Mouse (Mus musculus) heart, embryonic 12.5 days (tissue): ENCODE data around the gene Sdr9c7. TPM values are rescaled to one million over a fixed set of nuclear protein-coding genes. Genes with fewer than 3 reads are reported as not detected.
"Not testable (repeated sequence)": the region's sequence is repeated elsewhere in the genome, so short reads cannot be mapped to it uniquely, and the experiment has no call there.

Experiments used
- ATAC-seq: fragments of 200-750 bp; cut with Nextera tagmentation; 2 replicates; pipeline ENCODE4 v1.8.0; 2017; ENCODE audit warnings: moderate TSS enrichment, moderate library complexity; ENCODE audit not compliant: insufficient number of reproducible peaks, low FRiP score
- H3K27ac ChIP-seq: fragments of 300-500 bp; sonication (generic); 2 replicates; pipeline ENCODE4 v1.5.1; 2016; ENCODE audit warnings: mild to moderate bottlenecking, moderate library complexity; ENCODE audit not compliant: poor library complexity, severe bottlenecking
- H3K27me3 ChIP-seq: fragments of 300-500 bp; sonication (generic); replicated peaks from 2 replicates; pipeline ENCODE4 v1.6.1; 2016; ENCODE audit warnings: mild to moderate bottlenecking, moderate library complexity
- H3K36me3 ChIP-seq: fragments of 300-500 bp; sonication (generic); 2 replicates; pipeline ENCODE4 v1.6.1; 2016; ENCODE audit warnings: mild to moderate bottlenecking, moderate library complexity
- H3K4me1 ChIP-seq: fragments of 300-500 bp; sonication (generic); replicated peaks from 2 replicates; pipeline ENCODE4 v1.6.1; 2016; ENCODE audit warnings: mild to moderate bottlenecking
- H3K4me2 ChIP-seq: fragments of 300-500 bp; sonication (generic); 2 replicates; pipeline ENCODE4 v1.6.1; 2016; ENCODE audit warnings: mild to moderate bottlenecking, moderate library complexity
- H3K4me3 ChIP-seq: fragments of 300-500 bp; sonication (generic); 2 replicates; pipeline ENCODE4 v1.5.1; 2016; ENCODE audit warnings: mild to moderate bottlenecking
- H3K9ac ChIP-seq: fragments of 300-500 bp; sonication (generic); 2 replicates; pipeline ENCODE4 v1.6.1; 2016; ENCODE audit warnings: mild to moderate bottlenecking, moderate library complexity
- H3K9me3 ChIP-seq: fragments of 300-500 bp; sonication (generic); replicated peaks from 2 replicates; pipeline ENCODE4 v1.6.1; 2016; ENCODE audit warnings: mild to moderate bottlenecking, moderate library complexity
- WGBS: fragments of 180-500 bp; shearing (Covaris S2); methylation state at CpG from one replicate; pipeline ENCODE4 v1.1.7; 2016; 5-methylcytosine and 5-hydroxymethylcytosine counted together
- polyA plus RNA-seq: library from polyadenylated mRNA; unstranded; fragments of >200 nt; fragmentation: Nextera tagmentation; extraction: Ambion mirVana; gene quantifications from 2 replicates; pipeline ENCODE4 v1.2.1, GENCODE M21; 2016

The Sdr9c7 gene
- polyA plus RNA-seq, 1 experiment from 2014 or later, result not detected

- 79% methylated on average over 4 of the region's 4 CpGs for WGBS
- no peak overlapping the region for H3K9ac ChIP-seq
- H3K4me3 ChIP-seq, result no peak overlapping the region
- H3K4me2 ChIP-seq, result no peak overlapping the region
- 0 out of 2 replicates have a peak, but pooled peaks cover 3% of the 10 kb centered on the region for H3K9me3 ChIP-seq
- no peaks in the 10 kb centered on the region for H3K36me3 ChIP-seq
- H3K27me3 ChIP-seq, result no peaks in the 10 kb centered on the region
- no peak overlapping the region for H3K27ac ChIP-seq
- no peak for ATAC-seq
- 0 out of 2 replicates have a peak, but pooled peaks cover 4% of the 10 kb centered on the region for H3K4me1 ChIP-seq
These were observed 11.3 kb upstream of the Sdr9c7 start for GRCm38 (mm10) chr10:127886971-127887370.

- ATAC-seq, result no peak
- no peak within 1 kb of the TSS for H3K4me2 ChIP-seq
- no peaks in the 10 kb centered on the region for H3K27me3 ChIP-seq
- H3K4me3 ChIP-seq, result no peak within 1 kb of the TSS
- H3K4me1 ChIP-seq, result 0 out of 2 replicates have a peak, but pooled peaks cover 5% of the 10 kb centered on the region
- 0 out of 2 replicates have a peak, but pooled peaks cover 3% of the 10 kb centered on the region for H3K9me3 ChIP-seq
- no peak within 1 kb of the TSS for H3K27ac ChIP-seq
- no peak within 1 kb of the TSS for H3K9ac ChIP-seq
- H3K36me3 ChIP-seq, result no peaks in the 10 kb centered on the region
These were observed 9.7 kb upstream of the Sdr9c7 start, which contains the start of gene Rdh7 for GRCm38 (mm10) chr10:127888605-127889004. Gene Rdh7, minus strand, starts transcription at chr10:127888817.

GRCm38 (mm10) chr10:127891481-127891880, 6.8 kb upstream of the Sdr9c7 start:
- Histone ChIP-seq H3K36me3 (no peaks in the 10 kb centered on the region), H3K4me1 (0 out of 2 replicates have a peak, but pooled peaks cover 8% of the 10 kb centered on the region), H3K4me2 (no peak overlapping the region), H3K4me3 (no peak overlapping the region), H3K9ac (no peak overlapping the region), H3K27me3 (no peaks in the 10 kb centered on the region), H3K27ac (no peak overlapping the region), H3K9me3 (0 out of 2 replicates have a peak, but pooled peaks cover 3% of the 10 kb centered on the region)
- ATAC-seq, result no peak
- 78% methylated on average over 1 of the region's 1 CpGs for WGBS

GRCm38 (mm10) chr10:127893163-127894022, 4.9 kb upstream of the Sdr9c7 start:
- H3K4me3 ChIP-seq, H3K4me1 ChIP-seq, H3K27ac ChIP-seq, H3K36me3 ChIP-seq, H3K9me3 ChIP-seq, H3K9ac ChIP-seq, H3K4me2 ChIP-seq, ATAC-seq, H3K27me3 ChIP-seq: not testable (repeated sequence)
- 49% methylated on average over 5 of the region's 5 CpGs for WGBS

GRCm38 (mm10) chr10:127896705-127897104, 1.6 kb upstream of the Sdr9c7 start:
- no peak for ATAC-seq
- Histone ChIP-seq H3K36me3 (no peaks in the 10 kb centered on the region), H3K9ac (no peak overlapping the region), H3K9me3 (no peaks in the 10 kb centered on the region), H3K4me2 (no peak overlapping the region), H3K27ac (no peak overlapping the region), H3K4me3 (no peak overlapping the region), H3K27me3 (no peaks in the 10 kb centered on the region), H3K4me1 (0 out of 2 replicates have a peak, but pooled peaks cover 4% of the 10 kb centered on the region)
- 50% methylated on average over 5 of the region's 5 CpGs for WGBS

GRCm38 (mm10) chr10:127897506-127897905, 812 bp upstream of the Sdr9c7 start:
- Histone ChIP-seq H3K27me3 (no peaks in the 10 kb centered on the region), H3K4me2 (no peak overlapping the region), H3K4me3 (no peak overlapping the region), H3K9me3 (no peaks in the 10 kb centered on the region), H3K36me3 (no peaks in the 10 kb centered on the region), H3K9ac (no peak overlapping the region), H3K27ac (no peak overlapping the region), H3K4me1 (0 out of 2 replicates have a peak, but pooled peaks cover 4% of the 10 kb centered on the region)
- no peak for ATAC-seq
- WGBS, result 76% methylated on average over 3 of the region's 3 CpGs

GRCm38 (mm10) chr10:127899783-127900182, 1.5 kb downstream of the Sdr9c7 start:
- no peak overlapping the region for H3K27ac ChIP-seq
- 63% methylated on average over 5 of the region's 5 CpGs for WGBS
- no peak overlapping the region for H3K9ac ChIP-seq
- H3K36me3 ChIP-seq, result no peaks in the 10 kb centered on the region
- no peak overlapping the region for H3K4me2 ChIP-seq
- H3K9me3 ChIP-seq, result no peaks in the 10 kb centered on the region
- no peak overlapping the region for H3K4me3 ChIP-seq
- no peaks in the 10 kb centered on the region for H3K27me3 ChIP-seq
- H3K4me1 ChIP-seq, result 0 out of 2 replicates have a peak, but pooled peaks cover 1% of the 10 kb centered on the region
- no peak for ATAC-seq

GRCm38 (mm10) chr10:127901751-127902150, 3.4 kb downstream of the Sdr9c7 start:
- no peaks in the 10 kb centered on the region for H3K27me3 ChIP-seq
- H3K4me2 ChIP-seq, result no peak overlapping the region
- H3K4me3 ChIP-seq, result no peak overlapping the region
- no peaks in the 10 kb centered on the region for H3K9me3 ChIP-seq
- no peaks in the 10 kb centered on the region for H3K36me3 ChIP-seq
- H3K9ac ChIP-seq, result no peak overlapping the region
- H3K4me1 ChIP-seq, result peaks cover 7% of the 10 kb centered on the region; the same call in 1 of the 2 replicates
- no peak for ATAC-seq
- no peak overlapping the region for H3K27ac ChIP-seq
- 71% methylated on average over 4 of the region's 4 CpGs for WGBS

- H3K9me3 ChIP-seq, result no peaks in the 10 kb centered on the region
- H3K27me3 ChIP-seq, result no peaks in the 10 kb centered on the region
- H3K4me2 ChIP-seq, result no peak overlapping the region
- WGBS, result 41% methylated on average over 1 of the region's 1 CpGs
- no peak for ATAC-seq
- H3K9ac ChIP-seq, result no peak overlapping the region
- no peak overlapping the region for H3K27ac ChIP-seq
- no peaks in the 10 kb centered on the region for H3K36me3 ChIP-seq
- no peak overlapping the region for H3K4me3 ChIP-seq
- H3K4me1 ChIP-seq, result peaks cover 7% of the 10 kb centered on the region; the same call in 1 of the 2 replicates
These were observed 4.8 kb downstream of the Sdr9c7 start for GRCm38 (mm10) chr10:127903116-127903515.

GRCm38 (mm10) chr10:127904718-127905446, 6.6 kb downstream of the Sdr9c7 start:
- ATAC-seq, result no peak
- Histone ChIP-seq H3K9me3 (no peaks in the 10 kb centered on the region), H3K9ac (no peak overlapping the region), H3K27ac (no peak overlapping the region), H3K27me3 (no peaks in the 10 kb centered on the region), H3K4me1 (peaks cover 7% of the 10 kb centered on the region; the same call in 1 of the 2 replicates), H3K4me2 (no peak overlapping the region), H3K4me3 (no peak overlapping the region), H3K36me3 (no peaks in the 10 kb centered on the region)
- 49% methylated on average over 7 of the region's 7 CpGs for WGBS

- Histone ChIP-seq H3K9ac (no peak overlapping the region), H3K27me3 (no peaks in the 10 kb centered on the region), H3K4me3 (no peak overlapping the region), H3K4me1 (peaks cover 7% of the 10 kb centered on the region; the same call in 1 of the 2 replicates), H3K4me2 (no peak overlapping the region), H3K36me3 (no peaks in the 10 kb centered on the region), H3K27ac (no peak overlapping the region), H3K9me3 (no peaks in the 10 kb centered on the region)
- no peak for ATAC-seq
- 82% methylated on average over 2 of the region's 2 CpGs for WGBS
These were observed 7.8 kb downstream of the Sdr9c7 start for GRCm38 (mm10) chr10:127906138-127906537.
